Mouse (Mus musculus): ENCODE results near the gene Ogfrl1. TPM values are rescaled to one million over a fixed set of nuclear protein-coding genes. Genes with fewer than 3 reads are reported as not detected.

Ogfrl1 gene
- 10 to 100 TPM; 19.0 to 22.2 TPM for total RNA-seq (2023)

DNA sequence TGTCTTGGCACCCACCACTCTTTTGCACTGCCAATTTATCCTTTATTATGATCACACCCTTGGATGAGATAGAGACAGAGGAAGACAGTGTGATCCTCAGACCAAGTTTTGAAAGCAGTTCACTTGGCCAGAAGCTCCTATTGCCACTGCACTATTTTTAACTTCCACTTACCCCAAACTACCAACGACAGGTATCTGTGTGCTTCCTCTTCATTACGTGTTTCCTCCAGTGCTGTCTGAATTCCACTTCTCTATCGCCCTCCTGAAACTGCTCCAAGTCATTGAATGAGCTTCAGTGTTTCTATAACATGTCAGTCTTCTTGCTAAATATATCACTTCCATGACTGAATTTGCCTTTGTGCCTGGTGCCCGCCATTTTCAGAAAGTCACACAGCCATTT lies at the start of gene Ogfrl1:
Gene Ogfrl1 (minus strand): TSS at position 150 of the 400 bp plus-strand sequence.

Data from B cell, adult 67 days (primary cell).